Mouse (Mus musculus) limb, embryonic 14.5 days (tissue): Measurements from ENCODE around the gene Abcc5. TPM values are rescaled to one million over a fixed set of nuclear protein-coding genes. Genes with fewer than 3 reads are reported as not detected.

ENCODE experiments used
- ATAC-seq: fragments of 200-750 bp; cut with Nextera tagmentation; 2 replicates; pipeline ENCODE4 v1.8.0; 2017; ENCODE audit warnings: low read depth, moderate number of reproducible peaks, moderate TSS enrichment; ENCODE audit not compliant: low FRiP score
- DNase-seq: peaks from one replicate; pipeline ENCODE4 v3.0.0-alpha.2; 2015; ENCODE audit warnings: low spot score
- H3K27ac ChIP-seq: fragments of 300-500 bp; sonication (generic); replicated peaks from 2 replicates; pipeline ENCODE4 v1.5.1; 2014; ENCODE audit warnings: low read depth, mild to moderate bottlenecking, low read length, moderate library complexity, mixed read lengths
- H3K27me3 ChIP-seq: fragments of 300-500 bp; sonication (generic); 2 replicates; pipeline ENCODE4 v1.6.1; 2014; ENCODE audit warnings: low read length, mixed read lengths; ENCODE audit not compliant: control insufficient read depth, insufficient read depth
- H3K36me3 ChIP-seq: fragments of 300-500 bp; sonication (generic); 2 replicates; pipeline ENCODE4 v1.6.1; 2014; ENCODE audit warnings: mild to moderate bottlenecking, low read length, moderate library complexity, mixed read lengths; ENCODE audit not compliant: control insufficient read depth, insufficient read depth
- H3K4me1 ChIP-seq: fragments of 300-500 bp; sonication (generic); 2 replicates; pipeline ENCODE4 v1.6.1; 2014; ENCODE audit warnings: antibody characterized with exemption, low read length, mixed read lengths; ENCODE audit not compliant: control insufficient read depth, insufficient read depth
- H3K4me2 ChIP-seq: fragments of 300-500 bp; sonication (generic); replicated peaks from 2 replicates; pipeline ENCODE4 v1.6.1; 2014; ENCODE audit warnings: low read depth, mild to moderate bottlenecking, low read length, moderate library complexity; ENCODE audit not compliant: severe bottlenecking
- H3K4me3 ChIP-seq: fragments of 300-500 bp; sonication (generic); replicated peaks from 2 replicates; pipeline ENCODE4 v1.5.1; 2014; ENCODE audit warnings: low read length
- H3K9ac ChIP-seq: fragments of 300-500 bp; sonication (generic); 2 replicates; pipeline ENCODE4 v1.6.1; 2014; ENCODE audit warnings: mild to moderate bottlenecking, low read depth, low read length, moderate library complexity; ENCODE audit not compliant: severe bottlenecking
- H3K9me3 ChIP-seq: fragments of 300-500 bp; sonication (generic); 2 replicates; pipeline ENCODE4 v1.6.1; 2016; ENCODE audit warnings: low read length; ENCODE audit not compliant: control insufficient read depth
- POLR2A ChIP-seq: fragments of 200-500 bp; IDR thresholded peaks from 2 replicates; pipeline ENCODE4 v1.8.0; 2012; ENCODE audit warnings: inconsistent platforms, mild to moderate bottlenecking, moderate library complexity, borderline replicate concordance; ENCODE audit not compliant: insufficient read depth, insufficient read length; ENCODE audit errors: extremely low read depth
- WGBS: fragments of 180-500 bp; shearing (Covaris S2); extraction: QIAGEN DNeasy Blood & Tissue Kit; methylation state at CpG from one replicate; pipeline ENCODE4 v1.1.7; 2014; 5-methylcytosine and 5-hydroxymethylcytosine counted together
- polyA plus RNA-seq, 2 experiments: library from polyadenylated mRNA; depleted of rRNA in 1 of 2; stranded (reverse) in 1 of 2; unstranded in 1 of 2; fragments of >200 nt; fragmentation: Nextera tagmentation in 1 of 2; extraction: Ambion mirVana in 1 of 2; gene quantifications; 2 replicates each; pipeline versions ENCODE4 v1.2.1 to v1.2.3; 2012 to 2014

Abcc5 gene
- polyA plus RNA-seq, 2 experiments, result 73.1 to 223 TPM

- H3K27me3 ChIP-seq, result no peaks in the 10 kb centered on the region
- H3K27ac ChIP-seq, result no peak overlapping the region
- ATAC-seq (no peak), DNase-seq (no peak)
- TF ChIP-seq POLR2A, result no peak
- no peak overlapping the region for H3K4me3 ChIP-seq
- WGBS, result 94% methylated on average over 12 of the region's 12 CpGs
- H3K4me2 ChIP-seq, result no peak overlapping the region
- H3K9ac ChIP-seq, result no peak overlapping the region
- no peaks in the 10 kb centered on the region for H3K9me3 ChIP-seq
- H3K4me1 ChIP-seq, result no peaks in the 10 kb centered on the region
- peaks cover 75% of the 10 kb centered on the region for H3K36me3 ChIP-seq
Measured at GRCm38 (mm10) chr16:20400707-20401591, 25.2 kb downstream of the Abcc5 start.

GRCm38 (mm10) chr16:20396851-20397250 is 29.3 kb downstream of the Abcc5 start:
- no peaks in the 10 kb centered on the region for H3K27me3 ChIP-seq
- no peak for TF ChIP-seq POLR2A
- DNase-seq, result no peak
- H3K36me3 ChIP-seq, result peaks cover 73% of the 10 kb centered on the region
- H3K4me2 ChIP-seq, result no peak overlapping the region
- no peak overlapping the region for H3K4me3 ChIP-seq
- H3K4me1 ChIP-seq, result no peaks in the 10 kb centered on the region
- no peak overlapping the region for H3K9ac ChIP-seq
- no peak overlapping the region for H3K27ac ChIP-seq
- H3K9me3 ChIP-seq, result no peaks in the 10 kb centered on the region
- 93% methylated on average over 10 of the region's 10 CpGs for WGBS
- ATAC-seq, result no peak

DNA sequence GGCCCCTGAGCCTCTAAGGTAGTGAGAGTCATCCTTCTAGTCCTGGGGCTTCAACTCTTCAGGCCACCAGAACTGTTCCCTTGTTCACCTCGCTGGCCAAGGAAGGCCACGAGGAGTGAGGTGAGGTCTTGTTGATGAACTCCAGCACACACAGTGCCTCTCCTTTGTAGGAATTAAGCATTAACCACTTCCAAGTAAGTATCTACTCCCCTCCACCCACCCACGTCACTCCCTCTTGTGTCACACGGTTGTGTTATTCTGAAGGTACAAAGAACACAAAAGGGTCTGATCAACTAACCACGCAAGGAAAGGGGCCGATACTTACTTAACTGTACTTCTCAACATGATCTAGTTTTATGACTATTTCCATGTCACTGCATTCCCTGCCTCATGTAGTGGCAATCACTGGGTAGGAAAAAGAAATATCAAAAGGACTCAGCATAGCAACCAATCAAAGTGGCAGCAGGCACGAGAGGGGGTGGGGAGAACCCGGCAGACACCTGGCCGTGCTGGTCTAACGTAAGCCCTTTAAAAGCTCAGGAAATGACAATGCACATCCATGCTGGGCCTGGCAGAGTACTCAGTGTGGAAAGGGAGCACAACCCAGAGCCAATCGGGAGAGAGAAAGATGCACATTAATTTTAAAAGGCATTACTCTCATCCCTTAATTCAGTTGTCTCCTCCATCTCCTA is 30.8 kb downstream of the Abcc5 start:
- Histone ChIP-seq H3K9me3 (no peaks in the 10 kb centered on the region), H3K27me3 (no peaks in the 10 kb centered on the region), H3K4me1 (no peaks in the 10 kb centered on the region), H3K9ac (no peak overlapping the region), H3K4me2 (no peak overlapping the region), H3K36me3 (peaks cover 73% of the 10 kb centered on the region), H3K4me3 (no peak overlapping the region), H3K27ac (no peak overlapping the region)
- ATAC-seq (no peak), DNase-seq (no peak)
- 85% methylated on average over 11 of the region's 11 CpGs for WGBS
- no peak for TF ChIP-seq POLR2A

- no peak overlapping the region for H3K4me2 ChIP-seq
- no peak for DNase-seq
- no peaks in the 10 kb centered on the region for H3K9me3 ChIP-seq
- TF ChIP-seq POLR2A, result no peak
- H3K9ac ChIP-seq, result no peak overlapping the region
- no peaks in the 10 kb centered on the region for H3K27me3 ChIP-seq
- H3K36me3 ChIP-seq, result peaks cover 75% of the 10 kb centered on the region
- no peak for ATAC-seq
- WGBS, result 83% methylated on average over 3 of the region's 3 CpGs
- H3K27ac ChIP-seq, result no peak overlapping the region
- no peak overlapping the region for H3K4me3 ChIP-seq
- H3K4me1 ChIP-seq, result no peaks in the 10 kb centered on the region
Measured at GRCm38 (mm10) chr16:20391753-20392152, 34.4 kb downstream of the Abcc5 start.

GRCm38 (mm10) chr16:20390233-20390632 is 36.0 kb downstream of the Abcc5 start:
- H3K4me1 ChIP-seq, result no peaks in the 10 kb centered on the region
- H3K4me2 ChIP-seq, result no peak overlapping the region
- WGBS, result 60% methylated on average over 6 of the region's 6 CpGs
- H3K4me3 ChIP-seq, result no peak overlapping the region
- ATAC-seq (no peak), DNase-seq (no peak)
- H3K9me3 ChIP-seq, result no peaks in the 10 kb centered on the region
- no peak overlapping the region for H3K27ac ChIP-seq
- peaks cover 71% of the 10 kb centered on the region for H3K36me3 ChIP-seq
- no peaks in the 10 kb centered on the region for H3K27me3 ChIP-seq
- TF ChIP-seq POLR2A, result no peak
- no peak overlapping the region for H3K9ac ChIP-seq
